Mouse (Mus musculus): ENCODE measurements around the gene Fut2. TPM values are rescaled to one million over a fixed set of nuclear protein-coding genes. Genes with fewer than 3 reads are reported as not detected.
"Not testable (repeated sequence)": the region's sequence is repeated elsewhere in the genome, so short reads cannot be mapped to it uniquely, and the experiment has no call there.

Gene Fut2
- polyA plus RNA-seq, 1 experiment from 2014 or later = 0.27 TPM

DNA sequence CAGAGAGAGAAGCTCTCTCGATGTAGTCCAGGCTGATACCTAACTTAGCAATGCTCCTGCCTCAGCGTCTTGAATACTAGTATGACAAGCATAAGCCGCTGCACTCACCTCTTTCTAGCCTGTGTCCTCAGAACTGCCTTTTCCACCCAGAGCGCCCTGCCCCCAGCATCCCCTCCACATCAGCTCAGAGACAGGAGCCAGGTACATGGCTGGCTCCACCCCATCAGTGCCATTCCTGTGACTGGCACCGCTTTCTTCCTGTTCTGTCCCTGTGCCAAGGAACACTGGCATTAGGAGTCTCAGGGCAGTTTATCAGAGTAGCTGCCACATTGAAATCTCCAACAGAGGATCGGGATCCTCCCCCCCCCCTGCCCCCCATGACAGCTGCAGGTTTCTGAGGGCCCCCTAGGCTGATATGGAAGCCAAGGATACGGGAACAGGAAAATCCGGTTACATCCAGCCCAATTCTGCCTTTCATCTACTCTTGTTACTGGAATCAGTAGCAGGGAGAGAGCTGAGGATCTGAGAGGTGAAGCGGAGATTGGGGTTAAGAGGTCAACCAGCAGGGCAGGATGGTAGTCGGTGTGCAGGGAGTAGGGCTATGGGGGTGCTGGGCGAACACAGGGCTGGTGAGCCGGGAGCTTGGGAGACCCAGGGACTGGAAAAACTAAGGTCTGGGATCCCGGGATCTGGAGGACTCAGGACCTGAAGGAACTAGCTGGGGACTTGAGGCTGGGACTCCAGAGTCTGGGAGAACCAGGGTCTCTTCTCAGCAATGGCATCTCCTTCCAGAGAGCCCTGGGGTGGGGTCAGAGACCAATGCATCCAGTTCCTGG is 673 bp downstream of the Fut2 start:
- Histone ChIP-seq H3K27me3 (replicated peaks; ENCODE audit: insufficient read depth, low read length) (no peaks in the 10 kb centered on the region), H3K4me3 (ENCODE audit: low read depth, low read length) (no peak overlapping the region), H3K4me2 (replicated peaks; ENCODE audit: low read depth, low read length) (no peak overlapping the region), H3K4me1 (ENCODE audit: insufficient read depth, low read depth, low read length) (peaks cover 3% of the 10 kb centered on the region; the same call in 1 of the 2 replicates), H3K9ac (replicated peaks; ENCODE audit: low read depth) (no peak overlapping the region), H3K27ac (ENCODE audit: low read length) (no peak overlapping the region), H3K36me3 (ENCODE audit: insufficient read depth, low read length) (no peaks in the 10 kb centered on the region), H3K9me3 (ENCODE audit: low read length) (no peaks in the 10 kb centered on the region)
- 36% methylated on average over 13 of the region's 13 CpGs for WGBS
- ATAC-seq (no peak), DNase-seq (ENCODE audit: low spot score) (peak; percentile 24)
- no peak for TF ChIP-seq EP300 (IDR thresholded peaks at IDR 0.05)
- no peak for TF ChIP-seq CTCF (IDR thresholded peaks at IDR 0.05)

GRCm38 (mm10) chr7:45661702-45662101 is 4.5 kb downstream of the Fut2 start:
- DNase-seq (ENCODE audit: low spot score); H3K4me3 ChIP-seq (ENCODE audit: low read depth, low read length); ATAC-seq; H3K27ac ChIP-seq (ENCODE audit: low read length); H3K27me3 ChIP-seq (replicated peaks; ENCODE audit: insufficient read depth, low read length); H3K36me3 ChIP-seq (ENCODE audit: insufficient read depth, low read length); H3K9me3 ChIP-seq (ENCODE audit: low read length); H3K4me1 ChIP-seq (ENCODE audit: insufficient read depth, low read depth, low read length); H3K4me2 ChIP-seq (replicated peaks; ENCODE audit: low read depth, low read length); H3K9ac ChIP-seq (replicated peaks; ENCODE audit: low read depth): not testable (repeated sequence)
- 93% methylated on average over 5 of the region's 6 CpGs for WGBS

DNA sequence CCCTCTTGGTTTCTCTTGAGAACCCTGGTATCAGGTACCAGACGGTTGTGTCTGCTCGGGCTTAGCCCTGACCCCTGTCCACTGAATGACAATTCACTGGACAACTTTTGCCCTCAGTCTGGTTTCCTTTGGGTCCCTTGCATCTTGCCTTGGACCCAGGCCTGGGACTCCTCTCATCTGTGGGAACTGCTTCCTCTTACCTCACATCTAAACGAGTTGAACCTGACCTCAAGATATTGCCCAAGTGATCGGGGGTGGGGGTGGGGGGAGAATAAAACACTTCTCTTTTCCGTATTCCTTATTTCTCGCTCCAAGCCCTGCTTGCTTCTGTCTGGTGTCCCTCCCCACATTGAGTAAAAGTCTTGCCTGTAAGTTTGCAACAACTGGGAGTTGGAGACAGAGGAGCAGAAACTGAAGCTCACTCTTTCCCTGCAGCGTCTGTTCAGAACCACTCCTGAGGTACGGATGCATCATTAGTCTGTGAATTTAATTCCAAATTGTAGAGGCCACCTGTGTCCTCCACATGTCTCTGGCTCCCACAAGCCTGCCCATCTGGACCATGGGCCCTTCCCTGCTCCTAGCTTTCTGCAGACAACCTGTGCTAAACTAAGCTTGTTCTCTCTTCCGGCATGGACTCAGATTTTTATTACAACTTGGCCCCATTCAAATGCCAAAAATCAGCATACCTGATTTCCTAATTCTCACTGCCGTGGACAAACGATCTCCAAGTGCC is 5.3 kb downstream of the Fut2 start:
- no peak overlapping the region for H3K9ac ChIP-seq (replicated peaks; ENCODE audit: low read depth)
- no peak for ATAC-seq
- no peak for DNase-seq (ENCODE audit: low spot score)
- H3K4me3 ChIP-seq (ENCODE audit: low read depth, low read length) = no peak overlapping the region
- H3K27me3 ChIP-seq (replicated peaks; ENCODE audit: insufficient read depth, low read length) = no peaks in the 10 kb centered on the region
- H3K36me3 ChIP-seq (ENCODE audit: insufficient read depth, low read length) = no peaks in the 10 kb centered on the region
- no peak overlapping the region for H3K4me2 ChIP-seq (replicated peaks; ENCODE audit: low read depth, low read length)
- TF ChIP-seq EP300 (IDR thresholded peaks at IDR 0.05) (no peak), CTCF (IDR thresholded peaks at IDR 0.05) (no peak)
- peaks cover 3% of the 10 kb centered on the region; the same call in 1 of the 2 replicates for H3K4me1 ChIP-seq (ENCODE audit: insufficient read depth, low read depth, low read length)
- WGBS = 69% methylated on average over 11 of the region's 11 CpGs
- H3K9me3 ChIP-seq (ENCODE audit: low read length) = no peaks in the 10 kb centered on the region
- H3K27ac ChIP-seq (ENCODE audit: low read length) = no peak overlapping the region

DNA sequence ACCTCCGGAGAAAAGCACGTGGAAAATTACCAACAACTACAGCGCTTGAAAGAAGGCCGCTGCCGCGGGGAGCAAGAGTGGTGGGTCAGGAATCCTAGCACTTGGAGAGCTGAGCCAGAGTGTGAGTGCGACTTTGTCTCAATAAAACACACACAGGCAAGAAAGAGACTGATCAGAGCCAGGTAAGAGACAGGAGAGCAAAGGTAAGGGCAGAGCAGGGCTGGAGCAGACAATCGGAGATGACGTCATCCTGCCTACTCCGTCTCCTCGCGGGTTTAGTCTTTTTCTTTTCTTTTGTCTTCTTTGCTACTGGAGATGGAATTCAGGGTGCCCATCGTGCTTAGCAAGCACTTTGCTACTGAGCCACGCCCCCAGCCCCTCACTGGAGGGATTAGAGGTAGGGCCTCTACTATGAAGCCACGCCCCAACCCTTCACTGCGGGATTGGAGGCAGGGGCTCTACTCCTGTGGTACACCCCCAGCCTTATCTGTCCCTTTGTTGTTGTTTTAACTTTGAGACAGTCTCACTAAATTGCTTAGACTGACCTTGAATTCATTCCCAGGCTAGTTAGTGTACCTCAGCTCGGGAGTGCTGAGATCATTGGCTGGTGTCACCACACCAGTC is 11.7 kb downstream of the Fut2 start:
- H3K9ac ChIP-seq (replicated peaks; ENCODE audit: low read depth) = no peak overlapping the region
- ATAC-seq = peak; percentile 43

DNA sequence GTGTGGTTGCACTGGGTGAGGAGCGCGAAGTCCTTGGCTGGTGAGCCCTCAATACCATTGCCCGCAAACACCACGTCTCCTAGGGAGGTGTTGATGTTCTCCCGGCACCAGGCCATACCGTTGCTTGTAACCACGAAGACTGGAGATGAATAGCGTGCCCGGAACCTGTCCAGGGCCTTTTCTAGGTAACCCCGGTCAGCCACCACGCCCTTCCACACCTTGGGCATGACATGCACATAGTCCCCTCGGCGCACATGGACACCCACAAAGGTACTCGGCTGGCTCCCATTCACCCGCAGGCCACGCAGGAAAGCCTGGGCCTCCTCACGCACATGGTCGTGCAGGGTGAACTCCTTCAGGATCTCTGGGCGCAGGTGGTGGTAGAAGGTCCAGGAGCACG is 15.7 kb downstream of the Fut2 start:
- not testable (repeated sequence) for H3K9me3 ChIP-seq (ENCODE audit: low read length); H3K36me3 ChIP-seq (ENCODE audit: insufficient read depth, low read length); H3K4me1 ChIP-seq (ENCODE audit: insufficient read depth, low read depth, low read length); H3K9ac ChIP-seq (replicated peaks; ENCODE audit: low read depth); H3K4me3 ChIP-seq (ENCODE audit: low read depth, low read length); H3K27ac ChIP-seq (ENCODE audit: low read length); H3K27me3 ChIP-seq (replicated peaks; ENCODE audit: insufficient read depth, low read length); ATAC-seq; DNase-seq (ENCODE audit: low spot score); H3K4me2 ChIP-seq (replicated peaks; ENCODE audit: low read depth, low read length)
- WGBS = 93% methylated on average over 18 of the region's 20 CpGs

More for the DNA sequence above, 11.7 kb downstream of the Fut2 start:
- Histone ChIP-seq H3K4me1 (ENCODE audit: insufficient read depth, low read depth, low read length) (no peaks in the 10 kb centered on the region), H3K4me2 (replicated peaks; ENCODE audit: low read depth, low read length) (peak overlapping the region; percentile 42), H3K4me3 (ENCODE audit: low read depth, low read length) (no peak overlapping the region), H3K36me3 (ENCODE audit: insufficient read depth, low read length) (no peaks in the 10 kb centered on the region), H3K27ac (ENCODE audit: low read length) (0 out of 2 replicates have a peak overlapping the region, but pooled peaks have one; percentile 0), H3K27me3 (replicated peaks; ENCODE audit: insufficient read depth, low read length) (no peaks in the 10 kb centered on the region), H3K9me3 (ENCODE audit: low read length) (no peaks in the 10 kb centered on the region)
- peak; percentile 56 for DNase-seq (ENCODE audit: low spot score)
- no peak for TF ChIP-seq CTCF (IDR thresholded peaks at IDR 0.05)
- WGBS = 23% methylated on average over 17 of the region's 17 CpGs

- ATAC-seq = no peak
- no peak overlapping the region for H3K4me2 ChIP-seq (replicated peaks; ENCODE audit: low read depth, low read length)
Observed at GRCm38 (mm10) chr7:45649351-45649750, 16.8 kb downstream of the Fut2 start.

More at GRCm38 (mm10) chr7:45649351-45649750, 16.8 kb downstream of the Fut2 start:
- Histone ChIP-seq H3K27me3 (replicated peaks; ENCODE audit: insufficient read depth, low read length) (no peaks in the 10 kb centered on the region), H3K4me3 (ENCODE audit: low read depth, low read length) (no peak overlapping the region), H3K9ac (replicated peaks; ENCODE audit: low read depth) (no peak overlapping the region), H3K9me3 (ENCODE audit: low read length) (no peaks in the 10 kb centered on the region), H3K27ac (ENCODE audit: low read length) (no peak overlapping the region), H3K36me3 (ENCODE audit: insufficient read depth, low read length) (no peaks in the 10 kb centered on the region), H3K4me1 (ENCODE audit: insufficient read depth, low read depth, low read length) (no peaks in the 10 kb centered on the region; the same call in 1 of the 2 replicates)
- TF ChIP-seq EP300 (IDR thresholded peaks at IDR 0.05) (no peak), CTCF (IDR thresholded peaks at IDR 0.05) (no peak)
- DNase-seq (ENCODE audit: low spot score) = no peak
- WGBS = 62% methylated on average over 8 of the region's 8 CpGs
